Mouse (Mus musculus) 416B (cell line): Measurements from ENCODE around the gene Blm.

Source experiments
- DNase-seq: peaks from one replicate; pipeline ENCODE4 v3.0.0; 2011; ENCODE audit warnings: low read depth

Blm gene

DNA sequence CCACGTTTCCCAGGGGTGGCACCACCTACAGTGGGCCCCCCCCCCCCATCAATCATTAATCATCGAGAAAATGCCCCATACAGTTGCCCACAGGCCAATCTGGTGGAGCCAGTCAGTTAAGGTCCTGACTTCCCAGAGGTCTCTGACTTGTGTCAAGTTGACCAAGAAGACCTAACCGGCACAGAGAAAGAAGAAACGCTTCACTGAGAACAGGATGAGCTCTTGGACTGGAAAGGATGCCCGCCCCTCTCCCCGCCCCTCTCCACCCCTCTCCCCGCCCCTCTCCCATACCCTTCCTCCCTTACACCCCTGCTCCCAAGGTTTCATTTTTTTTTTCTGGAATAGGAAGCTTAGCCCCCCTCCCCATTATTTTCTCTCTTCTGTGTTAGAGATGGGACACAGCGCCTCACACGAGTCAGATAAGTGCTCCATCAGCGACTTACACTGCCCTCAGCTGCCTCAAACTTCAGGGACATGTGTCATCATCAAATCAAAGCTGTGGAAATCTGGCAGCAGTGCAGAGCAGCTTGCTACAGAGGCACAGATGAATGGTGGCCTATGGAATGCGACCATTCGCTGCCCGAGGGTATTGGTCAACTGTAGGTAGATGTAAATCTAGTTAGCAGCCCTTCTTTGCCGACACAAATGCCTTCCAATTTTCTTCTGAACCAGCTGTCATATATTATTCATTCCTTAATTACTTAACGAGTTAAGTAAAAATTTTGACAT lies 95.7 kb downstream of the Blm start:
- no peak for DNase-seq

DNA sequence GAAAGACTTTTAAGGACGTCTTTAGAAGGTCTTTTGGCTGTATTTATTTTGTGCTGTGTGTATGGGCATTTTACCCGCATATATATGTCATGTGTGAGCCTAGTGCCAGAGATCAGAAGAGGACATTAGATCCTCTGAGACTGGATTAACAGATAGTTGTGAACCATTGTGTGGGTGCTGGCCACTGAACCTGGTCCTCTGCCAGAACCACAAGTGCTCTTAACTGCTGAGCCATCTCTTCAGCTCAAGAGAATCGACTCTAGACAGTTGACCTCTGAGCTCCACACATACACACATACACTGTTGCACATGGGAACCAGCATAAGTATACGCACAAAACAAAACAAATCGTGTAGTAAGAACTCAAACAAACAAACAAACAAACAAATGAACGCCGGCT lies 98.3 kb downstream of the Blm start:
- DNase-seq: peak; percentile 68

- DNase-seq: peak; percentile 93
Measured at GRCm38 (mm10) chr7:80435594-80435993, 99.3 kb downstream of the Blm start.

- DNase-seq: no peak
Measured at GRCm38 (mm10) chr7:80429661-80430060, 105.3 kb downstream of the Blm start.

GRCm38 (mm10) chr7:80427730-80428129 lies 107.2 kb downstream of the Blm start:
- DNase-seq: peak; percentile 72

DNA sequence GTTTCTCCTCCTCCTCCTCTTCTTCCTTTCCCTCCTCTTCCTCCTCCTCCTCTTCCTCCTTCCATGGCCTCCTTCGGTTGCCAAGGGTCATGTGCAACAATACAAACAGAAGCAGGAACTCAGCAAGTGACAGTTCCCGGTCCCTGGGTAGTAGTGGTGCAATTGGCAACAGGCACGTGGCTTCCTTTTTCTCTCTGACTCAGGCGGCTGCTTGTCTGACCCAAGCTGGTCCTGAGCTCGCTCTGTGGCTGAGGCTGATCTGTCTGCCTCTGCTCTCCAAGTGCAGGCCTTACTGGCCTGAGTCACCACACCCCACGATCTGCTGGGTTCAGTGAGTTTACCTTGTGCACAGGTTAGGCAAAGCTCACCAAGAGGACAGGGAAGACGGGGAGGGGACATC lies 108.6 kb downstream of the Blm start:
- DNase-seq: peak; percentile 93

DNA sequence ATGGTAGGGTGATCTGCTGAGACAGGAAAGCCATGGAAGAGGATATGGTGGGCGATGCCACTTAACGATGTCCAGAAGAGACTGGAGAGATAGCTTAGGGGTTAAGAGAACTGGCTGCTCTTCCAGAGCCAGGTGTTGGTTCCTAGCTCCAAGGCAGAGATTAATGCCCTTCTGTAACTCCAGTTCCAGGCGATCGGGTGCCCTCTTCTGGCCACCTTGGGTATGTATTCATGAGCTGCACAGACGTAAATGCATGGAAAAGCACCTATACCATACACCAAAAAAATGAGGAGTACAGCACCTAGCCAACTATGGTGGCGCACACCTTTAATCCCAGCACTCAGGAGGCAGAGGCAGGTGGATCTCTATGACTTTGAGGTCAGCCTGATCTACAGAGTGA lies 110.2 kb downstream of the Blm start:
- peak; percentile 56 for DNase-seq

DNA sequence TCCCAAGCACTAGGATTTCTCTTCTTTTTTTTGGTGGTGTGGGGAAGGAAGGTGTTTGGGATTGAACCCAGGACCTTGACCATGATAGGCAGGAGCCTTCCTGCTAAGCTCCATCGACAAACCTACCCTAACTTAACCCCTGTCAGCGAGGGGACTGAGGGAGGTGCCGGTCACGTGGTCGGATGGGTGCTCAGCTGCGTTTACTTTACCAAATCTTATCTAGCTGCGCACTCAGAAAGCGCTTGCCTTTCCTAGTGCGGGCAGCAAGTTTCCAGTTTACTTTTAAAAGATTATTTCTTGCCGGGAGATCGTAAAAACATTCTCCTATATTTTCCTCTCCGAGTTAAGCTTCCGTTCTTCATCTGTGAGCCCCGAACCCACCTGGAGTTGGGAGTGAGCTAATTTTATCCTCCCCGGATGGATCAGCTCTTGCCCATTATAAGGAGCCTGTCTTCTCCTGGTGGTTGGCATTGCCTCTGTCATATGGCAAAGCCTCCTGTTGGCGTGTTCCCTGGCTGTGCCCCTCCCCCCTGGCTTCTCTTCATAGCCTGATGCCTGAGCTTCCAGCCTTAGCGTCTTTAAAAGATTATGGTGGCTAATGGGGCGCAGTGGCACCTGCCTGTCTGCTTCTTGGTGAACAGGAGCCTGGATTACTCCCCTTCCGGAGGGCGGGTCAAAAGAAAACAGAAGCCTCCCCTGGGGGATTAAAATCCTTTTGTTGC lies 112.0 kb downstream of the Blm start:
- DNase-seq: no peak

- no peak for DNase-seq
Measured at GRCm38 (mm10) chr7:80421576-80421975, 113.3 kb downstream of the Blm start.

GRCm38 (mm10) chr7:80420586-80420985 lies 114.3 kb downstream of the Blm start:
- peak; percentile 62 for DNase-seq

- DNase-seq: peak; percentile 90
Measured at GRCm38 (mm10) chr7:80419278-80419677, 115.6 kb downstream of the Blm start.

DNA sequence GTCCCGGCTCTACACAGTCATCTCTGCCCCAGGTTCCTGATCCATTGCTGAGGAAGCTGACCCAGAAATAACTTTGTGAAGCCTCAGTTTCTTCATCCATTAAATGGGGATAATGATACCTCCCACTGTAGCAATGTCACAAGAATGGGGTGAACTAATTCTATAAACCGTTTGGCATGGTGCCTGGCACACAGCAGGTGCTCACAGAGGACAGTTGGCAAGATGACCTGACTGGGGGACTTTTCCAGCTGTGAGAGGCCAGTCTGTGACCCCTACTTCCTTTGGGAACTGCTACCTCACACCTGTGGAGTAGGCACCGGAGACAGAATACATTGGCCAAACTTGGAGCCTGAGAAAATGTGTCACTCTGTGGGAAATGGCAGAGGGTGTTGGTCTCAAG lies 116.9 kb downstream of the Blm start:
- no peak for DNase-seq

DNA sequence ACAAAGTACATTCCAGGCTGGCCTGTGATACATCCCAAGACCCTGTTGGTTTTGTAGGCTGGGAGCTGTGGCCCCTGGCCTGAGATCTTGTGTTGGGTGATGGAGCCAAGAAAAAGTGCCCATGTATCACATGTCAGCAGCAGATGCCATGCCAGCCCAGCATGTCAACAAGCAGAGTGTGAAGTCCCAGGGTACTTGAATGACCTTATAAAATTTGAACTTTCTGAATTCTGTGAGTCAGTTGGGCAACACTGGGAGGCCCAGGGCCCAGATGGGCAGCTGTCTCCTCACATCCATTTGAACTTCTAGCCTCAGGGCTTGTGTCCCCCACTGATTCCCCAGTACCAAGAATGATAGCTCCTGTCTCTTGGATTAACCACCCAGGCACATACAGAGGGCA lies 117.3 kb downstream of the Blm start:
- no peak for DNase-seq

DNA sequence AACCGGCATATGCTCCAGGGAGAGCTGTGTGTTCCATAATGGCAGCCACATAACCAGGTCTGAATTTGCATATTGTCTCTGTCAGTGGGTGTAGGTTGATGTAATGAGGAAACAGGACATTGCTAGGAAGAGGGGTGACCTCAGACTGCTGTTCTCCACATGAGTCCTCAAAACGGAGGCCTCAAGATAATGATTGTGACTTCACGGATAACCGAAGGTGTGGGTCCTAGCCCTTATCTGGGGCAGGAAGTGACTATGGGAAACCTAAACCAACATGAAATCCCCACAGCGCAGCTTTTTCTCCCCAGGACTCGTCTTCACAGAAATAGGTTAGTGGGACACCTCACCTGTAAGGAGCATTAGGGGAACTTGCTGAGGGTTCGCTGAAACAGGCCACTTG lies 118.0 kb downstream of the Blm start:
- DNase-seq: peak; percentile 78

DNA sequence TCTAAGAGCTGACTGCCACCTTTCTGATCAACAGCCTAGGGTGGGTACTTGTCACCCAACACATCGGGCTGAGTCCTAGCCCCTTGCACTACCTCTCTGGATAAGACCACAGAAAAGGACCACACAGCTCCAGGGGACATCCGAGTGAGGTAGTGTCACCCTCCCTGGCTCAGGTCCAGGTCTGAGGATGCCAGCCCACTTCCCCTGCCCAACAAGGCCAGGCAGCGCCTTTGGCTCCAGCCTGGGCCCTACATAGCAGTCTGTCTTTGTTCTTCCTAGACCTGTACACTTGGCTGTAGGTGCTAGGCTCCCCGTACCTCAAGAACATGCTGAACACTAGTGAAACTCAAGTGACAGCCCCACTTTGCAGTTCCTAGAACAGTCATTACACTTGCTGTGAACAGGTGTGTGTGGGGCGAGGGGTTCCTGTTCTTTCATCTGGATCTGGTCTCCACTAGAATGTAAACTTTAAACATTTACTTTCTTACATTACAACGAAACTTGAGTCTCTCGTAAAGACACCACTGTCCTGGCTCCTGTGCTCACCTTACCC lies 120.5 kb downstream of the Blm start:
- peak; percentile 69 for DNase-seq

DNA sequence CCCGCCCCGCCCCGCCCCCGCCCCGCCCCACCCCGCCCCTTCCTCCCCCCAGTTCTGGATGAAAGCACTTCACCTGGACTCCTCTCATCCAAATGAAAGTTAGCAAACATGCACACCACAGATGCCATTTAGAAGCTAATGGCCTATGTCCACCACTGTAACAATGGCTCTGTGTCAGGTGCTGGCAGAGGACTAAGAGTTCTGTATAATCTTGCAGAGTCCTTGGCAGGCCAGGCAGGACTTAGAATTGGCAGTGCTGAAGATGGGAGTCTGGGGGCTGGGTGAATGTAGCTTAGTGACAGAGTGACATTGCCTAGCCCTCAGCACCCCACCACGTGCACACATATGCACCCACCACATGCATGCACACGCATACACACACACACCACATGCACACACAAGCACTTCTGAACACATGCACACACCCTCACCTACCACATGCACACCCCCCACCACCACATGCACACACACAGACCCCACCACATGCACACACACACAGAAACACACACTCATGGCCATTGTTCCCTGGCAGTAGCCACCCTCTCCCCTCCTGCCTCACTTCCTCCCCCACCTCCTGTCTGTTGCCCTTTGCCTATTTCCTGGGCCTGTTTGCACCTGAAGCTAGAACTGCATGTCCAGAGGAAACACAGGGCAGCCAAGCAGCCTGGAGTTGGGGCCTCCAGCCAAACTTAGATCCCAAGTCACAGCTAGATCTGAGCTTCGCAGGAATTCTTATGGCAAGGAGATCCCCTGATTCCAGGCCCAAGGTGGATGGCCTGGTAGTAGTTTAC lies 121.2 kb downstream of the Blm start:
- DNase-seq: no peak

DNA sequence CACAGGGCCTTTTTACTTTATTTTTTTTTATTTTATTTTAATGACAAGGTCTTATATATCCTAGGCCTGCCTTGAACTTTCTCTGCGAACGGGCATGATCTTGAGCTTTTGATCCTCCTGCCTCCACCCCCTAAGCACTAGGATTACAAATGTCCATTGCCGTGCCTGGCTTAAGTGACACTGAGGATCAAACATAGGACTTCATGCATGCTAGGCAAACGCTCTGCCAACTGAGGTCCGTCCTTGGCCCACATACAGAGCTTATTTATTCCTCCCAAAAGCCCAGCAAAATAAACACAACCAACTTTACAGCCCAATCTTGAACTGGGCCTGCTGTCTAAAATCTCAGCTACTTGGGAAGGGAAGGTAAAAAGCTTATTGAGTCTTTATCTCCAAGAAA lies 122.1 kb downstream of the Blm start:
- DNase-seq: no peak

DNA sequence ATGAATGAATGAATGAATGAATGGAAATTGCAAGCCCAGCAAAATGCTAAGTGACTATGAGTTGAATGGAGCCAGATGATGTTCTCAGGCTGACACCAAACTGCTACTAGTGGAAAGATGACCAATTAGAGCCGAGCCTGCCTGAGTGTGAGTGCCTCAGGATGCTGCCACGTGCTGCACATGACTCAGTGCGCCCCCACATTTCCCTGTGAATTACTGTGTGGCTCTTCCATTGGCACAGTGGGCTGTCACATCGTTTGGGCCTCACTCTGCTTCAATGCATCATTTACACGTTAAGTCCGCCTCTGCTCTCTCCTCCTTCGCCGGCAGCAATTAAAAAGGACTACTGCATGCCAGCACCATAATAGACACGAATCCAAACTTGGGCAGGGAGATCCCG lies 122.6 kb downstream of the Blm start:
- no peak for DNase-seq

DNA sequence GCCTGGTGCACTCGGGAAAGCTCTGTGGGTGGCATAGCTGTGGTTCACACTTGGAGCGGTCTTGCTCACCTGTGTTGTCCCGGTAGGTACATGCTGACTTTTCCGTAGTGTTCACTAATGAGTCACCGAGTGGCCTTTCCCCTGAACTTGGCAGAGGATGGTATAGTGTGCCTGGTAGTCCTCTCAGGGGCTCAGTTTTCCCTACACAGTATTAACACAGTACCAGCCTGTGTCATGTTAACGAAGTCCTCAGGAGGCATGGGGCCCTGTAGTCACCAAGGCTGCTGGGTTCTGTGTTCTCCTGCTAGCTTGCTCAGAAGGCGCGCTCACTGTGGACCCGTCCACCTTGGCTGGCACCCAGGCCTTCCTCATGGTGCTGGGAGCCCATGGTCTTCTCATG lies 124.5 kb downstream of the Blm start:
- no peak for DNase-seq

DNA sequence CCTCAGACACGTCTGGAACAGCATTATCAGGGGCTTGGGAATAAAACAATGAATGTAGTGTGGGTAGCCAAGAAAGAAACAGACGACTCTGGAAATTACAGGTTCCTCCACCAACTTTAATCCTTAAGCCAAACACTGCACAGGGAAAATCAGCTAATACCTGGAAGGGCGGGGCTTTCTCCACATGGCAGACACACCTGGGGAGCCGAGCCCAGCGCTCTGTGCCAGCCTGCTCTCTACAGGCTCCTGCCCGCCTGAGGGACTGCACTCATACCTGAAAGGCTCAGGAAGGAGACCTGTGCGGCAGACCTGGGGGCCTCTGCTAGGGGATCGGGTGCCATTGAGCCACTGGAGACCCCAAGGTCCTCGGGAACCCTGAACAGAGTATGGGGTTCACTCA lies 127.2 kb downstream of the Blm start:
- no peak for DNase-seq

- DNase-seq: no peak
Measured at GRCm38 (mm10) chr7:80406186-80406585, 128.7 kb downstream of the Blm start.

DNA sequence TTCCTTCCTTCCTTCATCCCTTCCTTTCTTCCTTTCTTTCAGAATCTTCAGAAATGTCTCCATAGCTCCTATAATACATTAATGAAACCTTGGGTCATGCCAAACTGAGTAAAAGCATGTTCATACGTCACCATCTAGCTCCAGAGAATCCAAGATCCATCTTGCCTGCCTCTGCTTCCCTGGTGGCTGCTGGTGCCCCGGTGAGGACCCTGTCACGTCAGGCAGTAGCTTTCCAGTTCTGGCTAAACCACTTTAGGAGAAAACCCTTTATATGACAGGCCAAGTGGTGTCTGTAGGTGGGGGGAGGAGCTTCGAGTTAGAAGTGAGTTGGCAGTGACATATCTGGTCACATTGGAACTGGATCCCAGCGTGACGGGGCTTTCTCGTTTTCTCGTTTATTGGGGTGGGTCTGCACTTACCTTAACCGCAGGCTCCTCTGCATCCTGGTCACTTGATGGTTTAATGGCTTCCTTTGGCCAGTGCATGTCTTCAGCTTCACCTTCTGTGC lies 129.7 kb downstream of the Blm start, which contains the start of gene Furin:
Furin (minus strand) TSS at position 249 of the 508 bp plus-strand sequence.
- no peak for DNase-seq
